Mouse (Mus musculus) urinary bladder, postnatal 25 days (tissue): ENCODE measurements around the gene Slc37a2.

Experiments used
- DNase-seq: peaks from one replicate; pipeline ENCODE4 v3.0.0; 2022; ENCODE audit warnings: low spot score

Gene Slc37a2

DNA sequence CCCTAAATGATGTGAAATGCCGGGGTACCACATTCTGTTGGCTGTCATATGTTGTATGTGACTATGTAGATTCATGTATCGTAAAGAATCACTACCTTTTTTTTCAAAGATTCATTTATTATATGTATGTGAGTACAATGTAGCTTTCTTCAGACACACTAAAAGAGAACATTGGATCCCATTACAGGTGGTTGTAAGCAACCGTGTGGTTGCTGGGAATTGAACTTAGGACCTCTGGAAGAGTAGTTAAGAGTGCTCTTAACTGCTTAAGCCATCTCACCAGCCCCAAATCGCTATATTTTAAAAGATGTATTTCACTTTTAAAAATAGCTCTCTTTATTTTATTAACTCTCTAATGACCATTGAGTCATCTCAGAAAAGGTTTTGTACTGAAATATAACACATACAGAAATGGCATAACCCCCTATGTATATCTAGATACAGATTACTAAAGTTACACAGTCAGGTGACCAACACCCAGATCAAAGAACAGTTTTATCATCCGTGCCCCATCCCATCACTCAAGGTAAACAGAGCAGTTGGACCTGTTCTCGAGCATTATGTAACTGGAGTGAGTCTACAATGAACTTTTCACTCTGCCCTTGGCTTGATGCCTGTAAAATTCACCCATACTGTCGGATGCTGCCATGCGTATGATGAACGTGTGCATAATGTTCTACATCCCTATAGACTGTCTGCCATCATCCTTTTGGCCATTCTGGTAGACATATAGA is 41.0 kb downstream of the Slc37a2 start:
- DNase-seq = no peak

- DNase-seq = no peak
These were observed 42.3 kb downstream of the Slc37a2 start for GRCm38 (mm10) chr9:37213060-37213738.

GRCm38 (mm10) chr9:37207929-37208411 is 47.6 kb downstream of the Slc37a2 start, which contains the start of gene Tmem218:
TSS of gene Tmem218 (plus strand) at chr9:37208223.
- DNase-seq = peak; percentile 69

GRCm38 (mm10) chr9:37203884-37204283 is 51.7 kb downstream of the Slc37a2 start:
- DNase-seq = no peak

DNA sequence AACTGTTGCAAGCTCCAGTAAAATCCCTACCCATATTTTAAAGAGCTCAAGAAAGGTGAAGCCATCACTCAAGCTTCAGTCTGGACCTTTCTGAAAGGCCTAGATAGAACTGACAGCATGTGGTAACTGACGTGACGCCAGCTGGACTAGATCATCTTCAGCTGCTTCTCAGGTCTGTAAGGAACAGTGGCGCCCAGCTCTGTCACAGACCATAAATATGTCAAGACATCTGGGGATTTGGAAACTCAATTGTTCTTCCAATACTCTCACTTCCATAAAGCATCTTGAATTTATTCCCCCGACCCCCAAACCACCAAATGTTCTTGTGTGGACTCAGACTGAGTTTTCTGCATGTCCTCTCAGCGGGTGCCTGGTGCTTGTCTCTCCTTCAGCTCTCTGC is 55.1 kb downstream of the Slc37a2 start:
- no peak for DNase-seq

DNA sequence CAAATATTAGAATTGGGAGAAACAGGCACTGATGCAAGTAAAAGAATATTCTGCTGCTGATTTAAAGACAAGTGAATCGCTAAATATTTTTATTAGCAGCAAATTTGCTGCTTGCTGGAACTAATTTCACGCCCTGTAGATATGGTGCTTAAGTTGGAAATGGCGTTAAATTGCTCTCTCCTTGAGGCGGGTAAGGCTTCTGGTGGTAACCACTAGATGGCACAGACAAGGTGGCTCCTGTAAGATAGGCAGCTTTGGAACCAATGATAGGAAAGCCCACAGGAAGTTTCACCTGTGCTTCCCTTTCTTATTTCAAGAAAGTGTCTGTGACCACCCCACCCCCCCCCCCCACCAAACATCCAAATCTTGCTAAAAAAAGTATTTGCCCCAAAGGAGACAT is 58.5 kb downstream of the Slc37a2 start:
- no peak for DNase-seq

DNA sequence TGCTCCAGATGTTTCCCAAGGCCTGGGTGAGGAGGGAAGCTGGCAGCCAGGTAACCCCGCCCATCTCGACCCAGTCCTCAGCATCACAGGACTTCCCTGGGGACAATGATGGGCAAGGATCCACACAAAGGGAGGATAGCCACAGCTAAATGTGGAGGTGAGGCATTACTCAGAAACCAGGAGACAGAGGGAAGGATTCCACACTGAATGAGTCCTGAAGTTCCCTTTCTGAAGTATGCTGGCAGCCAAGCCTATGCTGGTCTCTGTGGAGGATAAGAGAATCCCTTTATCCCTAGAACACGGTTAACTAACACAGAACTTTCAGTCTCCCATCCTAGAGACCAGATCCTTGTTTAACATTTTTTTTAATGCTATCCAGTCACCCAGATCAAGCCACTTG is 67.5 kb downstream of the Slc37a2 start:
- no peak for DNase-seq

- no peak for DNase-seq
These were observed 68.1 kb downstream of the Slc37a2 start for GRCm38 (mm10) chr9:37187407-37187806.

GRCm38 (mm10) chr9:37183176-37183575 is 72.4 kb downstream of the Slc37a2 start:
- DNase-seq = no peak

- DNase-seq = no peak
These were observed 73.9 kb downstream of the Slc37a2 start for GRCm38 (mm10) chr9:37181596-37181995.

GRCm38 (mm10) chr9:37179596-37179995 is 75.9 kb downstream of the Slc37a2 start:
- no peak for DNase-seq

GRCm38 (mm10) chr9:37178911-37179310 is 76.6 kb downstream of the Slc37a2 start:
- DNase-seq = no peak
